Mouse (Mus musculus) hindbrain, embryonic 11.5 days (tissue): ENCODE data around the gene H2bfm. TPM values are rescaled to one million over a fixed set of nuclear protein-coding genes. Genes with fewer than 3 reads are reported as not detected.

Experiments used
- ATAC-seq: fragments of 200-750 bp; cut with Nextera tagmentation; 2 replicates; pipeline ENCODE4 v1.8.0; 2017; ENCODE audit warnings: mild to moderate bottlenecking, moderate TSS enrichment, moderate library complexity; ENCODE audit not compliant: low FRiP score
- DNase-seq: peaks from one replicate; pipeline ENCODE4 v3.0.0-alpha.2; 2015; ENCODE audit warnings: low spot score
- H3K27ac ChIP-seq: fragments of 300-500 bp; sonication (generic); 2 replicates; pipeline ENCODE4 v1.5.1; 2014; ENCODE audit warnings: mild to moderate bottlenecking, low read depth, low read length
- H3K27me3 ChIP-seq: fragments of 300-500 bp; sonication (generic); 2 replicates; pipeline ENCODE4 v1.6.1; 2014; ENCODE audit warnings: mild to moderate bottlenecking, low read length, moderate library complexity, mixed read lengths; ENCODE audit not compliant: control insufficient read depth, insufficient read depth
- H3K36me3 ChIP-seq: fragments of 300-500 bp; sonication (generic); 2 replicates; pipeline ENCODE4 v1.6.1; 2014; ENCODE audit warnings: mild to moderate bottlenecking, low read length, moderate library complexity, mixed read lengths; ENCODE audit not compliant: control insufficient read depth, insufficient read depth
- H3K4me1 ChIP-seq: fragments of 300-500 bp; sonication (generic); replicated peaks from 2 replicates; pipeline ENCODE4 v1.6.1; 2014; ENCODE audit warnings: low read length, mixed read lengths; ENCODE audit not compliant: control insufficient read depth, insufficient read depth
- H3K4me2 ChIP-seq: fragments of 300-500 bp; sonication (generic); replicated peaks from 2 replicates; pipeline ENCODE4 v1.6.1; 2014; ENCODE audit warnings: mild to moderate bottlenecking, low read depth, low read length
- H3K4me3 ChIP-seq: fragments of 300-500 bp; sonication (generic); 2 replicates; pipeline ENCODE4 v1.5.1; 2014; ENCODE audit warnings: low read depth, low read length
- H3K9ac ChIP-seq: fragments of 300-500 bp; sonication (generic); 2 replicates; pipeline ENCODE4 v1.6.1; 2014; ENCODE audit warnings: low read depth, low read length
- H3K9me3 ChIP-seq: fragments of 300-500 bp; sonication (generic); 2 replicates; pipeline ENCODE4 v1.6.1; 2016; ENCODE audit warnings: low read length; ENCODE audit not compliant: control insufficient read depth
- WGBS: fragments of 180-500 bp; shearing (Covaris S2); extraction: QIAGEN DNeasy Blood & Tissue Kit; methylation state at CpG from one replicate; pipeline ENCODE4 v1.1.7; 2014; 5-methylcytosine and 5-hydroxymethylcytosine counted together
- polyA plus RNA-seq: library from polyadenylated mRNA; unstranded; fragments of >200 nt; fragmentation: Nextera tagmentation; extraction: Ambion mirVana; gene quantifications from 2 replicates; pipeline ENCODE4 v1.2.1, GENCODE M21; 2014

The H2bfm gene
- polyA plus RNA-seq, 1 experiment from 2014 or later: not detected

- H3K4me1 ChIP-seq: no peaks in the 10 kb centered on the region
- no peak within 1 kb of the TSS for H3K27ac ChIP-seq
Observed at GRCm38 (mm10) chrX:136976424-136977084, 49.4 kb downstream of the H2bfm start, which contains the start of the genes Tmsb15l and Tmsb15b1. TSS of gene Tmsb15l (minus strand) at chrX:136976869. TSS of gene Tmsb15b1 (minus strand) at chrX:136976874.

More at GRCm38 (mm10) chrX:136976424-136977084, 49.4 kb downstream of the H2bfm start, which contains the start of the genes Tmsb15l and Tmsb15b1:
- Histone ChIP-seq H3K9me3 (no peaks in the 10 kb centered on the region), H3K36me3 (no peaks in the 10 kb centered on the region), H3K27me3 (no peaks in the 10 kb centered on the region), H3K4me2 (peak within 1 kb of the TSS; percentile 49), H3K9ac (no peak within 1 kb of the TSS), H3K4me3 (peak within 1 kb of the TSS; percentile 35)
- WGBS: 24% methylated on average over 15 of the region's 15 CpGs
- peak; percentile 72 for DNase-seq
- ATAC-seq: peak; percentile 100

Other genes starting within 250 kb of the H2bfm start
- gene Tceal1, start 219.3 kb upstream of the H2bfm start, polyA plus RNA-seq: 11.9 and 12.3 TPM in 2 replicates
- gene Morf4l2, start 183.6 kb upstream of the H2bfm start, polyA plus RNA-seq: 635 and 657 TPM in 2 replicates
- not detected in 2 replicates for gene Glra4, start 147.2 kb upstream of the H2bfm start, polyA plus RNA-seq
- 15.4 and 16.6 TPM in 2 replicates for gene Plp1, start 104.7 kb upstream of the H2bfm start, polyA plus RNA-seq
- gene Rab9b, start 58.6 kb upstream of the H2bfm start, polyA plus RNA-seq: 6.9 TPM in 2 replicates
- 68.8 and 68.9 TPM in 2 replicates for gene Tmsb15b2, start 48.2 kb downstream of the H2bfm start, polyA plus RNA-seq
- 4.3 and 9.0 TPM in 2 replicates for gene Tmsb15l, start 49.5 kb downstream of the H2bfm start, polyA plus RNA-seq
- 28.7 and 31.1 TPM in 2 replicates for gene Tmsb15b1, start 49.5 kb downstream of the H2bfm start, polyA plus RNA-seq
- 90.7 and 98.9 TPM in 2 replicates for gene Zcchc18, start 65.8 kb downstream of the H2bfm start, polyA plus RNA-seq
- gene Slc25a53, start 111.0 kb downstream of the H2bfm start, polyA plus RNA-seq: 12.9 and 13.6 TPM in 2 replicates
- gene Fam199x, start 122.3 kb downstream of the H2bfm start, polyA plus RNA-seq: 12.0 and 12.1 TPM in 2 replicates
- not detected in 2 replicates for gene Esx1, start 194.8 kb downstream of the H2bfm start, polyA plus RNA-seq